Mouse (Mus musculus) midbrain, embryonic 13.5 days (tissue): ENCODE data around the gene Kcns3. TPM values are rescaled to one million over a fixed set of nuclear protein-coding genes. Genes with fewer than 3 reads are reported as not detected.
A peak's percentile ranks its signal among the peaks of the same experiment; 100 is the strongest.

Source experiments
- ATAC-seq: fragments of 200-750 bp; cut with Nextera tagmentation; 2 replicates; pipeline ENCODE4 v1.8.0; 2017; ENCODE audit warnings: mild to moderate bottlenecking, moderate TSS enrichment, moderate library complexity
- H3K27ac ChIP-seq: fragments of 300-500 bp; sonication (generic); 2 replicates; pipeline ENCODE4 v1.5.1; 2015; ENCODE audit warnings: inconsistent platforms, mild to moderate bottlenecking, moderate library complexity
- H3K27me3 ChIP-seq: fragments of 300-500 bp; sonication (generic); 2 replicates; pipeline ENCODE4 v1.6.1; 2015; ENCODE audit warnings: mild to moderate bottlenecking, inconsistent platforms
- H3K36me3 ChIP-seq: fragments of 300-500 bp; sonication (generic); 2 replicates; pipeline ENCODE4 v1.6.1; 2015; ENCODE audit warnings: mild to moderate bottlenecking, inconsistent platforms
- H3K4me1 ChIP-seq: fragments of 300-500 bp; sonication (generic); replicated peaks from 2 replicates; pipeline ENCODE4 v1.6.1; 2015; ENCODE audit warnings: inconsistent platforms
- H3K4me2 ChIP-seq: fragments of 300-500 bp; sonication (generic); replicated peaks from 2 replicates; pipeline ENCODE4 v1.6.1; 2015; ENCODE audit warnings: moderate library complexity, mild to moderate bottlenecking, inconsistent platforms
- H3K4me3 ChIP-seq: fragments of 300-500 bp; sonication (generic); replicated peaks from 2 replicates; pipeline ENCODE4 v1.5.1; 2015; ENCODE audit warnings: mild to moderate bottlenecking, inconsistent platforms
- H3K9ac ChIP-seq: fragments of 300-500 bp; sonication (generic); replicated peaks from 2 replicates; pipeline ENCODE4 v1.6.1; 2015; ENCODE audit warnings: mild to moderate bottlenecking, inconsistent platforms
- H3K9me3 ChIP-seq: fragments of 300-500 bp; sonication (generic); 2 replicates; pipeline ENCODE4 v1.6.1; 2016; ENCODE audit warnings: mild to moderate bottlenecking, inconsistent platforms
- WGBS: fragments of 180-500 bp; shearing (Covaris S2); methylation state at CpG from one replicate; pipeline ENCODE4 v1.1.7; 2015; 5-methylcytosine and 5-hydroxymethylcytosine counted together
- polyA plus RNA-seq: library from polyadenylated mRNA; unstranded; fragments of >200 nt; fragmentation: Nextera tagmentation; extraction: Ambion mirVana; gene quantifications from 2 replicates; pipeline ENCODE4 v1.2.1, GENCODE M21; 2015

Kcns3 gene
- polyA plus RNA-seq = 0.22 and 0.46 TPM in 2 replicates

- Histone ChIP-seq H3K4me1 (peaks cover 23% of the 10 kb centered on the region), H3K9me3 (no peaks in the 10 kb centered on the region), H3K4me2 (peak within 1 kb of the TSS; percentile 98), H3K36me3 (no peaks in the 10 kb centered on the region), H3K4me3 (peak within 1 kb of the TSS; percentile 55), H3K27ac (no peak within 1 kb of the TSS), H3K27me3 (peaks cover 56% of the 10 kb centered on the region), H3K9ac (peak within 1 kb of the TSS; percentile 62)
- WGBS = 24% methylated on average over 15 of the region's 15 CpGs
- ATAC-seq = no peak
These were observed at the start of gene Kcns3 for GRCm38 (mm10) chr12:11151015-11151414. TSS of gene Kcns3 (minus strand) at chr12:11151056.

DNA sequence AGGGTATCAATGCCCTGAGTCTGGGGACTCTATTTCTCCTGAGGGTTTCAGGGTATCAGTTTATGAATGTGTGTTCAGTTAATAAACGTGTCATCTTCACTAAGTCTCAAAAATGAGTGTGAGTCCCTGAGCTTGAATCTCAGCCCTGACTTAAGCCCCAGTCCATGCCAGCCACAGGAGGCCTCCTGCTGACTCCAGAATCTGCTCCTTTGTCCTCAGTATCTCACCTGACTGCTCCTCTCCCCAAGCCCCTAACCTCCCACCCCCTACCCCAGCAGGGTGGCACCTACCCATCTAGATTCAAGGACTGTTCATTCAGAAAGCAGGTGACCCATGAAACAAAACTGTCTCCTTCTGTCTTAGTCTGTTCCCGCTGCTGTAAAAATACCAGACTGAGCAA is 47.7 kb upstream of the Kcns3 start:
- no peaks in the 10 kb centered on the region for H3K36me3 ChIP-seq
- H3K27ac ChIP-seq = no peak overlapping the region
- no peak for ATAC-seq
- H3K4me1 ChIP-seq = peaks cover 3% of the 10 kb centered on the region; the same call in 1 of the 2 replicates
- H3K9me3 ChIP-seq = no peaks in the 10 kb centered on the region
- no peak overlapping the region for H3K4me3 ChIP-seq
- H3K27me3 ChIP-seq = no peaks in the 10 kb centered on the region
- no peak overlapping the region for H3K4me2 ChIP-seq
- 29% methylated on average over 2 of the region's 2 CpGs for WGBS
- H3K9ac ChIP-seq = no peak overlapping the region

GRCm38 (mm10) chr12:11198026-11198425 is 47.2 kb upstream of the Kcns3 start:
- Histone ChIP-seq H3K27ac (no peak overlapping the region), H3K4me1 (peaks cover 3% of the 10 kb centered on the region; the same call in 1 of the 2 replicates), H3K9me3 (no peaks in the 10 kb centered on the region), H3K4me2 (no peak overlapping the region), H3K9ac (no peak overlapping the region), H3K27me3 (no peaks in the 10 kb centered on the region), H3K4me3 (no peak overlapping the region), H3K36me3 (no peaks in the 10 kb centered on the region)
- WGBS = 19% methylated on average over 4 of the region's 4 CpGs
- ATAC-seq = peak; percentile 46; the same call in 1 of the 2 replicates

DNA sequence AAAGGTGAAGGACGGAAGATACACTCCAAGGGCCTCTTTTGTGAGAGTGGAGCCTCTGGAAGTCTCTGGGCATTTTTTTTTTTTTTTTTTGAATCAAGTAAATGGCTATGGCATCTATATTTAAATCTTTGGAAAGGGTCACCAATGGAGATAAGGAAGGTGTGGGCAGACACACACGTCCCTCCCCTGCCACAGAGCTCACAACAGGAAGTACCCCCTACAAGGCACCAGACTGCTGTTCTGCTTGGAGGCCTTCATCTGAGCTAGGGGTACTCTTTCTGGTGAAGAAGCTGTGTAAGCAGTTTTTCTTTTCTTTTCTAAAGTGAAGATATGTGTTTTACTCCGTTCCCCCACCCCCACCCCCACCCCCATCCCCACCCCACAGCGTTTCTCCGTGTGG is 46.0 kb upstream of the Kcns3 start:
- Histone ChIP-seq H3K9ac (no peak overlapping the region), H3K36me3 (no peaks in the 10 kb centered on the region), H3K4me1 (peaks cover 3% of the 10 kb centered on the region; the same call in 1 of the 2 replicates), H3K4me3 (no peak overlapping the region), H3K4me2 (peak overlapping the region; percentile 43), H3K27me3 (no peaks in the 10 kb centered on the region), H3K27ac (no peak overlapping the region), H3K9me3 (no peaks in the 10 kb centered on the region)
- ATAC-seq = 0 out of 2 replicates have a peak, but pooled peaks have one; percentile 59
- WGBS = 50% methylated on average over 5 of the region's 5 CpGs

- 9% methylated on average over 18 of the region's 19 CpGs for WGBS
- no peak overlapping the region for H3K27ac ChIP-seq
- peak; percentile 89 for ATAC-seq
These were observed 45.3 kb upstream of the Kcns3 start for GRCm38 (mm10) chr12:11196142-11196597.

GRCm38 (mm10) chr12:11195031-11195430 is 44.2 kb upstream of the Kcns3 start:
- no peak for ATAC-seq
- Histone ChIP-seq H3K4me2 (no peak overlapping the region), H3K36me3 (no peaks in the 10 kb centered on the region), H3K27ac (no peak overlapping the region), H3K9ac (no peak overlapping the region), H3K4me1 (peaks cover 3% of the 10 kb centered on the region; the same call in 1 of the 2 replicates), H3K9me3 (no peaks in the 10 kb centered on the region), H3K4me3 (no peak overlapping the region), H3K27me3 (no peaks in the 10 kb centered on the region)
- 93% methylated on average over 1 of the region's 1 CpGs for WGBS

More at GRCm38 (mm10) chr12:11196142-11196597, 45.3 kb upstream of the Kcns3 start:
- Histone ChIP-seq H3K36me3 (no peaks in the 10 kb centered on the region), H3K27me3 (no peaks in the 10 kb centered on the region), H3K4me2 (peak overlapping the region; percentile 43), H3K4me1 (peaks cover 3% of the 10 kb centered on the region; the same call in 1 of the 2 replicates), H3K9me3 (no peaks in the 10 kb centered on the region), H3K9ac (no peak overlapping the region), H3K4me3 (no peak overlapping the region; the same call in 1 of the 2 replicates)

GRCm38 (mm10) chr12:11178486-11179154 is 27.8 kb upstream of the Kcns3 start:
- H3K9ac ChIP-seq = 0 out of 2 replicates have a peak overlapping the region, but pooled peaks have one; percentile 37
- 32% methylated on average over 11 of the region's 11 CpGs for WGBS
- ATAC-seq = peak; percentile 97

DNA sequence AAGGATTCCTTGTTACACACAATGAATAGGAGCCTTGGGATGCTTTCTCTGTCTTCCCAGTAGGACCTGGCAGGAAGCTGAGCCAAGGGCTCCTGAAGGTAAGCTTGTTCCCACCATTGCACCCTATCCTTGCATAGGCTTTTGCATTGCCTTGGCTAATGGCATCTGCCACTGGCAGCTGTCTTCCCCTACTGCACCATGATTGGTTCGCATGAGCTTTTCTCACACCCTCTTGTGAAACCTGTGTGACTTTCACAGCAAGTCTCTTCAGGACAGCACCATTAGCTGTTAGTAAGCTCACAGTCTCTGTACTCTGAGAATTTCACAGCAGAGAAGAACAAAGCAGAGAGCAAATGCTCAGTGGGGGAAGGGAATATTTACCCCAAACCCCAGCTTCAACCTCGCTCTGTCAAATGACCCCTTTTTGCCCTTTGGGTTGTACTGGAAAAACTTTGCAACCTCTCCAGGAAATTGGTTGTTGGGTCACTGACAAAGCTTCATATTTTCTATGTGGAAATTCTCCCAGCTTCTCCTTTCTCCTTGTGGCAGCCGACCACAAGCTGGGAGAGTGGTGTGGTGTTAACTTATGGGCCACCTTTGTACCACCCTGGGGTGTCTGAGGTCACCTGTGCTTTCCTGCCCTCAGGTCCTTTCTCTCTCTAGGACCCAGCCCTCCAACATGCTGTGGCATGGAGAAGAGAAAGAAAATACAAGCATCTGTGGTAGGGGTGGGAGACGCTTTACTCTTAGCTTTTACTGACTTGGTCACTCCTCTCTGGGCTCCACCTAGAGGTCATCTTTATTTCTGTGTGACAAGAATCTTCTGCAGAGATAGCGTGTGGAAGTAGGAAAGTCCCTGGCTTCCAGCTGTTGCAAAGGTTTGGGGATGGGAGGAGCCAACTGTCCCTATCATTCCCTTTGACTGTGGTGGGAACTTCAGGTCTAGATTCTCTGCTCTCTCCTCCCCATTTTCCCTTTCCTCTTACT is 26.8 kb upstream of the Kcns3 start:
- no peak overlapping the region for H3K9ac ChIP-seq
- 62% methylated on average over 5 of the region's 5 CpGs for WGBS

More at GRCm38 (mm10) chr12:11178486-11179154, 27.8 kb upstream of the Kcns3 start:
- no peak overlapping the region for H3K27ac ChIP-seq
- peak overlapping the region; percentile 40 for H3K4me2 ChIP-seq
- no peaks in the 10 kb centered on the region for H3K36me3 ChIP-seq
- peaks cover 4% of the 10 kb centered on the region; the same call in 1 of the 2 replicates for H3K4me1 ChIP-seq
- H3K9me3 ChIP-seq = no peaks in the 10 kb centered on the region
- H3K27me3 ChIP-seq = no peaks in the 10 kb centered on the region
- H3K4me3 ChIP-seq = no peak overlapping the region

GRCm38 (mm10) chr12:11158670-11159069 is 7.8 kb upstream of the Kcns3 start:
- no peak overlapping the region for H3K4me2 ChIP-seq
- H3K27me3 ChIP-seq = 0 out of 2 replicates have a peak, but pooled peaks cover 2% of the 10 kb centered on the region
- no peak for ATAC-seq
- no peak overlapping the region for H3K9ac ChIP-seq
- WGBS = 90% methylated on average over 3 of the region's 3 CpGs
- H3K4me1 ChIP-seq = no peaks in the 10 kb centered on the region
- no peaks in the 10 kb centered on the region for H3K36me3 ChIP-seq
- no peak overlapping the region for H3K4me3 ChIP-seq
- no peaks in the 10 kb centered on the region for H3K9me3 ChIP-seq
- no peak overlapping the region for H3K27ac ChIP-seq

More for the DNA sequence above, 26.8 kb upstream of the Kcns3 start:
- Histone ChIP-seq H3K4me3 (no peak overlapping the region), H3K27ac (no peak overlapping the region), H3K36me3 (no peaks in the 10 kb centered on the region), H3K4me2 (no peak overlapping the region; the same call in 1 of the 2 replicates), H3K9me3 (no peaks in the 10 kb centered on the region), H3K27me3 (no peaks in the 10 kb centered on the region), H3K4me1 (peaks cover 4% of the 10 kb centered on the region; the same call in 1 of the 2 replicates)
- no peak; the same call in 1 of the 2 replicates for ATAC-seq

- Histone ChIP-seq H3K27me3 (peaks cover 29% of the 10 kb centered on the region), H3K36me3 (no peaks in the 10 kb centered on the region), H3K9ac (no peak overlapping the region), H3K4me2 (no peak overlapping the region), H3K4me1 (peaks cover 9% of the 10 kb centered on the region), H3K9me3 (no peaks in the 10 kb centered on the region), H3K4me3 (no peak overlapping the region), H3K27ac (no peak overlapping the region)
- no peak for ATAC-seq
- 89% methylated on average over 1 of the region's 1 CpGs for WGBS
These were observed 4.3 kb upstream of the Kcns3 start for GRCm38 (mm10) chr12:11155123-11155522.

GRCm38 (mm10) chr12:11153587-11153986 is 2.7 kb upstream of the Kcns3 start:
- no peak overlapping the region for H3K9ac ChIP-seq
- no peak overlapping the region for H3K4me3 ChIP-seq
- no peaks in the 10 kb centered on the region for H3K36me3 ChIP-seq
- H3K9me3 ChIP-seq = no peaks in the 10 kb centered on the region
- no peak overlapping the region for H3K27ac ChIP-seq
- ATAC-seq = no peak
- peaks cover 44% of the 10 kb centered on the region for H3K27me3 ChIP-seq
- peaks cover 23% of the 10 kb centered on the region for H3K4me1 ChIP-seq
- no peak overlapping the region for H3K4me2 ChIP-seq
